Mouse (Mus musculus) hindbrain, embryonic 13.5 days (tissue): ENCODE data around the gene Csnk1g2. TPM values are rescaled to one million over a fixed set of nuclear protein-coding genes. Genes with fewer than 3 reads are reported as not detected.

Experiments
- ATAC-seq: fragments of 200-750 bp; cut with Nextera tagmentation; 2 replicates; pipeline ENCODE4 v1.8.0; 2017; ENCODE audit warnings: moderate TSS enrichment; ENCODE audit not compliant: low FRiP score
- H3K27ac ChIP-seq: fragments of 300-500 bp; sonication (generic); 2 replicates; pipeline ENCODE4 v1.5.1; 2015; ENCODE audit warnings: inconsistent platforms, mild to moderate bottlenecking, moderate library complexity
- H3K27me3 ChIP-seq: fragments of 300-500 bp; sonication (generic); 2 replicates; pipeline ENCODE4 v1.6.1; 2015; ENCODE audit warnings: mild to moderate bottlenecking, inconsistent platforms
- H3K36me3 ChIP-seq: fragments of 300-500 bp; sonication (generic); 2 replicates; pipeline ENCODE4 v1.6.1; 2015; ENCODE audit warnings: mild to moderate bottlenecking, inconsistent platforms
- H3K4me1 ChIP-seq: fragments of 300-500 bp; sonication (generic); replicated peaks from 2 replicates; pipeline ENCODE4 v1.6.1; 2015; ENCODE audit warnings: inconsistent platforms
- H3K4me2 ChIP-seq: fragments of 300-500 bp; sonication (generic); 2 replicates; pipeline ENCODE4 v1.6.1; 2015; ENCODE audit warnings: inconsistent platforms, mild to moderate bottlenecking, moderate library complexity
- H3K4me3 ChIP-seq: fragments of 300-500 bp; sonication (generic); 2 replicates; pipeline ENCODE4 v1.5.1; 2015; ENCODE audit warnings: mild to moderate bottlenecking, inconsistent platforms
- H3K9ac ChIP-seq: fragments of 300-500 bp; sonication (generic); 2 replicates; pipeline ENCODE4 v1.6.1; 2015; ENCODE audit warnings: mild to moderate bottlenecking, inconsistent platforms
- H3K9me3 ChIP-seq: fragments of 300-500 bp; sonication (generic); 2 replicates; pipeline ENCODE4 v1.6.1; 2016; ENCODE audit warnings: inconsistent platforms
- WGBS: fragments of 180-500 bp; shearing (Covaris S2); methylation state at CpG from one replicate; pipeline ENCODE4 v1.1.7; 2015; 5-methylcytosine and 5-hydroxymethylcytosine counted together
- polyA plus RNA-seq: library from polyadenylated mRNA; unstranded; fragments of >200 nt; fragmentation: Nextera tagmentation; extraction: Ambion mirVana; gene quantifications from 2 replicates; pipeline ENCODE4 v1.2.1, GENCODE M21; 2015

The Csnk1g2 gene
- polyA plus RNA-seq, 1 experiment from 2014 or later = 102 TPM

- peaks cover 50% of the 10 kb centered on the region for H3K36me3 ChIP-seq
- 79% methylated on average over 11 of the region's 11 CpGs for WGBS
- no peak for ATAC-seq
- H3K4me1 ChIP-seq = peaks cover 60% of the 10 kb centered on the region
- H3K9me3 ChIP-seq = no peaks in the 10 kb centered on the region
- H3K27ac ChIP-seq = no peak overlapping the region
- peak overlapping the region; percentile 99 for H3K9ac ChIP-seq
- H3K4me2 ChIP-seq = no peak overlapping the region
- H3K4me3 ChIP-seq = no peak overlapping the region
- no peaks in the 10 kb centered on the region for H3K27me3 ChIP-seq
Measured at GRCm38 (mm10) chr10:80671936-80672690, 49.5 kb downstream of the Csnk1g2 start.

- WGBS = 92% methylated on average over 3 of the region's 3 CpGs
- peak overlapping the region; percentile 99 for H3K9ac ChIP-seq
- H3K4me1 ChIP-seq = peaks cover 76% of the 10 kb centered on the region
- peak overlapping the region; percentile 98 for H3K4me2 ChIP-seq
- peaks cover 34% of the 10 kb centered on the region for H3K36me3 ChIP-seq
- peak overlapping the region; percentile 90 for H3K4me3 ChIP-seq
- no peak overlapping the region for H3K27ac ChIP-seq
- no peaks in the 10 kb centered on the region for H3K9me3 ChIP-seq
- no peaks in the 10 kb centered on the region for H3K27me3 ChIP-seq
- no peak for ATAC-seq
Measured at GRCm38 (mm10) chr10:80673690-80674089, 51.1 kb downstream of the Csnk1g2 start.

- H3K4me1 ChIP-seq = peaks cover 77% of the 10 kb centered on the region
- peak overlapping the region; percentile 90 for H3K4me3 ChIP-seq
- no peaks in the 10 kb centered on the region for H3K9me3 ChIP-seq
- ATAC-seq = no peak
- H3K27me3 ChIP-seq = no peaks in the 10 kb centered on the region
- H3K36me3 ChIP-seq = peaks cover 29% of the 10 kb centered on the region
- H3K9ac ChIP-seq = peak overlapping the region; percentile 99
- WGBS = 77% methylated on average over 5 of the region's 5 CpGs
- H3K4me2 ChIP-seq = peak overlapping the region; percentile 98
- H3K27ac ChIP-seq = no peak overlapping the region
Measured at GRCm38 (mm10) chr10:80674161-80674711, 51.6 kb downstream of the Csnk1g2 start.

- Histone ChIP-seq H3K9me3 (no peaks in the 10 kb centered on the region), H3K4me2 (peak overlapping the region; percentile 98), H3K27me3 (no peaks in the 10 kb centered on the region), H3K36me3 (peaks cover 22% of the 10 kb centered on the region), H3K27ac (peak overlapping the region; percentile 89), H3K4me1 (peaks cover 84% of the 10 kb centered on the region), H3K9ac (peak overlapping the region; percentile 99), H3K4me3 (peak overlapping the region; percentile 90)
- no peak for ATAC-seq
- WGBS = 19% methylated on average over 6 of the region's 6 CpGs
Measured at GRCm38 (mm10) chr10:80674851-80675404, 52.3 kb downstream of the Csnk1g2 start.

GRCm38 (mm10) chr10:80675405-80676197 lies 53.0 kb downstream of the Csnk1g2 start:
- Histone ChIP-seq H3K4me3 (peak overlapping the region; percentile 90), H3K27me3 (no peaks in the 10 kb centered on the region), H3K36me3 (peaks cover 15% of the 10 kb centered on the region), H3K9ac (peak overlapping the region; percentile 99), H3K4me2 (peak overlapping the region; percentile 98), H3K4me1 (peaks cover 80% of the 10 kb centered on the region), H3K9me3 (no peaks in the 10 kb centered on the region), H3K27ac (peak overlapping the region; percentile 89)
- WGBS = under 1% methylated on average over 33 of the region's 54 CpGs
- peak; percentile 39 for ATAC-seq

GRCm38 (mm10) chr10:80676198-80676928 lies 53.7 kb downstream of the Csnk1g2 start:
- H3K27me3 ChIP-seq = no peaks in the 10 kb centered on the region
- H3K4me2 ChIP-seq = peak overlapping the region; percentile 98
- under 1% methylated on average over 50 of the region's 78 CpGs for WGBS
- H3K36me3 ChIP-seq = peaks cover 8% of the 10 kb centered on the region
- H3K9ac ChIP-seq = peak overlapping the region; percentile 99
- H3K4me3 ChIP-seq = peak overlapping the region; percentile 90
- H3K27ac ChIP-seq = peak overlapping the region; percentile 98
- H3K9me3 ChIP-seq = no peaks in the 10 kb centered on the region
- peaks cover 74% of the 10 kb centered on the region for H3K4me1 ChIP-seq
- ATAC-seq = peak; percentile 91

GRCm38 (mm10) chr10:80677128-80677875 lies 54.7 kb downstream of the Csnk1g2 start:
- WGBS = 50% methylated on average over 9 of the region's 9 CpGs

GRCm38 (mm10) chr10:80677942-80678436 lies 55.4 kb downstream of the Csnk1g2 start, which contains the start of gene Mknk2:
Gene Mknk2 (minus strand): TSS chr10:80678112.
- H3K9ac ChIP-seq = peak within 1 kb of the TSS; percentile 80
- H3K36me3 ChIP-seq = peaks cover 3% of the 10 kb centered on the region
- H3K4me1 ChIP-seq = peaks cover 58% of the 10 kb centered on the region
- ATAC-seq = no peak
- H3K4me2 ChIP-seq = peak within 1 kb of the TSS; percentile 98
- no peaks in the 10 kb centered on the region for H3K27me3 ChIP-seq
- WGBS = 25% methylated on average over 8 of the region's 8 CpGs
- peak within 1 kb of the TSS; percentile 90 for H3K4me3 ChIP-seq
- H3K9me3 ChIP-seq = no peaks in the 10 kb centered on the region
- H3K27ac ChIP-seq = peak within 1 kb of the TSS; percentile 98

More at GRCm38 (mm10) chr10:80677128-80677875, 54.7 kb downstream of the Csnk1g2 start:
- H3K4me1 ChIP-seq = peaks cover 64% of the 10 kb centered on the region
- H3K9ac ChIP-seq = peak overlapping the region; percentile 80
- no peak for ATAC-seq
- H3K27ac ChIP-seq = peak overlapping the region; percentile 98
- no peaks in the 10 kb centered on the region for H3K9me3 ChIP-seq
- H3K27me3 ChIP-seq = no peaks in the 10 kb centered on the region
- peak overlapping the region; percentile 98 for H3K4me2 ChIP-seq
- peak overlapping the region; percentile 90 for H3K4me3 ChIP-seq
- H3K36me3 ChIP-seq = no peaks in the 10 kb centered on the region; the same call in 1 of the 2 replicates

GRCm38 (mm10) chr10:80678601-80679377 lies 56.2 kb downstream of the Csnk1g2 start:
- WGBS = 51% methylated on average over 8 of the region's 10 CpGs
- H3K4me2 ChIP-seq = peak overlapping the region; percentile 98; the same call in 1 of the 2 replicates
- H3K36me3 ChIP-seq = peaks cover 11% of the 10 kb centered on the region
- H3K4me3 ChIP-seq = no peak overlapping the region
- peak overlapping the region; percentile 98 for H3K27ac ChIP-seq
- no peaks in the 10 kb centered on the region for H3K27me3 ChIP-seq
- H3K9me3 ChIP-seq = no peaks in the 10 kb centered on the region
- H3K4me1 ChIP-seq = peaks cover 50% of the 10 kb centered on the region
- no peak for ATAC-seq
- peak overlapping the region; percentile 80; the same call in 1 of the 2 replicates for H3K9ac ChIP-seq

- ATAC-seq = no peak
- Histone ChIP-seq H3K4me2 (no peak overlapping the region), H3K9ac (0 out of 2 replicates have a peak overlapping the region, but pooled peaks have one; percentile 13), H3K4me1 (peaks cover 40% of the 10 kb centered on the region), H3K36me3 (peaks cover 17% of the 10 kb centered on the region), H3K9me3 (no peaks in the 10 kb centered on the region), H3K27ac (peak overlapping the region; percentile 98), H3K4me3 (no peak overlapping the region), H3K27me3 (no peaks in the 10 kb centered on the region)
- WGBS = 68% methylated on average over 9 of the region's 9 CpGs
Measured at GRCm38 (mm10) chr10:80679556-80680259, 57.1 kb downstream of the Csnk1g2 start.
